Mouse (Mus musculus) A20 (cell line): ENCODE measurements around the gene Epha2.
A peak's percentile ranks its signal among the peaks of the same experiment; 100 is the strongest.

ENCODE experiments used
- DNase-seq: peaks from one replicate; pipeline ENCODE4 v3.0.0-alpha.2; 2011; ENCODE audit warnings: low read depth, low spot score

The Epha2 gene

DNA sequence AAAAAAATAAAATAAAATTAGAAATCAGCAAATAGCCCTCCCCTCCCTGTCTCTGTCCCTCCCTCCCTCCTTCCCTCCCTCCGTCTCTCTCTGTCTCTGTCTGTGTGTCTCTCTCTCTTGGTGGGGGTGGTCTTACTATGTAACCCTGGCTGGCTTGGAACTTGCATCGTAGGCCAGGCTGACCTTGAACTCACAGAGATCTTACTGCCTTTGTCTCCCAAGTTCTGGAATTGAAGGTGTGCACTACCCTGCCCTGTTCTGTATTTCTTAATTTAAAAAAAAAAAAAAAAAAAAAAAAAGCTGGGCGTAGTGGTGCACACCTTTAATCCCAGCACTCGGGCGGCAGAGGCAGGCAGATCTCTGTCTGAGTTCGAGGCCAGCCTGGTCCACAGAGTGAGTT, 21.3 kb upstream of the Epha2 start:
- DNase-seq: no peak

DNA sequence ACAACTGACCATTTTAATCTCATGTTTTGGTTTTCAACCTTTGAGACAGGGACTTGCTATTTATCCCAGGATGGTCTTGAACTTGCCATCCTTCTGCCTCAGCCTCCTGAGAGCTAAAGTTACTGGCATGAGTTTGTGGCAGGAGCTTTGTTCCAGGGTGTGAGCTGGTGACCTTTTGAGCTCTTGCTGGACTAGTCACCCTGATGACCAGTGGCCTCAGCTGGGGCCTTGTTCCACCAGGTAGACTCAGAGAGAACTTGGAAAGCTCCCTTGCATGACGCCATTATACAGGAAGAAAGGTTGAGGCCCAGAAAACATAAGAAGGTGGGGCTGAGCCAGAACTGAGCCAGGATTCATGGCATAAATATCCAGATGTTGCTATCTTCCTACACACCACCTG, 20.6 kb upstream of the Epha2 start:
- no peak for DNase-seq

DNA sequence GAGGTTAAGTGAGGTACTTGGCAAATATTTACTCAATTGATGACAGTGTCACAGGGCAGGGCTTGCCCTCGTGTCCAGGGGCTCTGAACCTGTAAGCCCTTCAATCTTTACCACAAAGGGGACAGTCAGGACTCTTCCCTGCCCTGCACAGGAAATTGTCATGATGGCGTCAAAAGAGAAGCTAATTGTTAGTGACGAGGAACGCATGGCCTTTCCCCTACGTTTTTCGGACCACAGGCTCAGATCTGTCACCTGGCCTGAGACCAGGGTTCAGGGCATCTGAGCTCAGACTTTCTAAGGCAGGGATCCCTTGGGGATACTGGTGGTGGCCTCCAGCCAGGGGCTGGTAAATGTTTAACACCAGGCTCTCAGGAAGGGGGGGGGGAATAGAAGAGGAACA, 19.9 kb upstream of the Epha2 start:
- no peak for DNase-seq

DNA sequence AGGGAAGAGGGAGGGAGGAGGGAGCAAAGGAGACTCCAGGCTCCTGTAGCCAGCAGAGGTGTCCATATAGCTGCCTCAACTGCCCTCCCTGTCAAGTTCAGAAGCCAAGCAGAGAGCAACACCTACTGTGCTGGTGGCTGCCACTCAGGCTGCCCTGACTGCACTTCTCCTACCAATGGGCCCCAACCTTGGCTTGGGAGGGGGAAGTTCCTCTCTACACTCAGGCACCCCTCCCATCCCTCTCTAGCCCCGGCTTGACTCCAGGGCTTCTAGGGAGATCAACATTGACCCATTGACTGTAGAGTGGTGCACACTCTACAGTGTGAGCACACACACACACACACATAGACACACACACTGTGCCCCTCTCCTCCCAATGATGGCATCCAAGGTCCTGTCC, 19.5 kb upstream of the Epha2 start:
- DNase-seq: no peak

DNA sequence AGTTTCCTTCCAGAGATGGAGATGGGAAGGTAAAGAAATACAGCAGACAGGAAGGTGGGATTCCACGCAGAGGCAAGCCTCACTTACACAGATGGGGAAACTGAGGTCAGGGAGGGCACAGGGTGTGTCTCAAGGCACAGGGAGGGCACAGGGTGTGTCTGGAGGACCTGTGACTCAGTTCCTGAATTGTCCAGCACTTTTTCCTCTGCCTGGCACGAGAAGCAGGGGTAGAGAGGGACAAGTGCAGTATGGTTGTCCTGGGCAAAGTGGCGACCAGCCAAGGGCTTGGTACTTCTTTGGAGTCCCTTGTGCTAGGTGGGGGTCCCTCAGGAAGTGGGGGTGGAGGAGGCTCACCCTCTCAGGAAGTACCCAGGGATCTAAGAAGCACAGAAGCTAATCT, 19.0 kb upstream of the Epha2 start:
- DNase-seq: no peak

DNA sequence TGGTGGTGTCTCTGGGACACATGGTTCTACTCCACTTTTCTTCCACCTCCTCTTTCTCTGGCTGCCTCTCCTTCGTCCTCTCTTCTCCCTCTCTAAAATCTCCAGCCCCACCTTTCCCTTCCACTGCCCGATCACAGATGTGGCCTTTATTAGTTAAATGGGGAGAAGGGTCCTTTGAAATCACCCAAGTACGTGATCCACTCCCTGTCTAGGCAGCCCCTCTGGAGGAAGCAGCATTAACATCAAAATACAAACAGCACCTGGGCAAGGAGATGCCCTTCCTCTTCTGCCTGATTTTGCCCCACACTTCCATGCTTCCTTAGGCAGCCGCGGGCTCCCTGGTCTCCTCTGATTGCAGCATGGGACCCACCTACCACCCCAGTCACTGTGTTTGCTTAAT, 18.4 kb upstream of the Epha2 start:
- no peak for DNase-seq

DNA sequence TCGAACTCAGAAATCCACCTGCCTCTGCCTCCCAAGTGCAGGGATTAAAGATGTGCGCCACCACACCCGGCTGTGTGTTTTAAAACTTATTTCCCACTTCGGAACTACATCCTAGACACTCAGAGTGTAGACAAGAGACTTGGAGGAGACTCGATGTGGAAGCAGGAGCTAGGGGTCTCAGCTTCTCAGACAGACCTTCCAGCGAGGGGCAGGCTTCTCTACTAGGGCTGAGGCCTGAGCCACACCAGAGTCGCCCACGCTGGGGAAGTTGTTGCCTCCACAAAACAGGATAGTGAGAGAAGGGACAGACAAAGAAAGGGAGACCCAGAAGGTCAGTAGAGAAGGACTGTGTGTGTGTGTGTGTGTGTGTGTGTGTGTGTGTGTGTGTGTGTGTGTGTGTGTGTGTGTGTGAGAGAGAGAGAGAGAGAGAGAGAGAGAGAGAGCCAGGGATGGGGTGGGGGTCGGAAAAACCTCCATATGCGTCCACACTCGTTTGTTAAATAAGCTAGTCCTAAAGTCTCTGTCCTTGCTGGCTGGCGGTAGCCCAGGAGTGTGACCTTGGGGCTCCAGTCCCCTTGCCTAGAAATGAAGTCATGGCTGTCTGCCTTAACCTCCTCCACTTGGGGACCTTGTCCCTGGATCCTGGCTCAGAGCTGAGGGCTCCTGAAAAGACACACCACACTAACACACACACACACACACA, 17.7 kb upstream of the Epha2 start:
- no peak for DNase-seq

DNA sequence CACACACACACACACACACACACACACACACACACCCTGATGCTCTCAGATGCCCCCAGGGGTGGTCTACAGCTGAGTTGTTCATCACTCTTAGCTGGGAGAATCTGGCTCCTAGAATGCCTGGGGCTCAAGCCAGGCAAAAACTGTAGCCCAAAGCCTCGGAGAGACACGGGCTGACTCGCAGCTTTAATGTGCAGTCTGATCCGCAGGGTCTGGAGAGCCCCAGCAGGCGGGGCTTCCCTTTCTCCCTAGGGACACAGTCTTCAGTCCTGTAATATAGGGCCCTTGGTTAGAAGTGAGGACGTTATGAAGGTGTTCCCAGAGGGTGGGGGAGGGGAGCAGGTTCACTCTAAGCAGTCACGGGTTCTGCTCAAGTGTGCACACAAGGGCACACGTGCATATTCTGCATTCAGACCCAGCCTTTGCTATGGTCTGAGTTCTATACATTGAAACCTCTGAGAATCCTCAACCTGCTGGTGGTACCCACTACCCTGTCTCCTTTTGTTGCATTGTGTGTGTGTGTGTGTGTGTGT, 17.1 kb upstream of the Epha2 start:
- no peak for DNase-seq

DNA sequence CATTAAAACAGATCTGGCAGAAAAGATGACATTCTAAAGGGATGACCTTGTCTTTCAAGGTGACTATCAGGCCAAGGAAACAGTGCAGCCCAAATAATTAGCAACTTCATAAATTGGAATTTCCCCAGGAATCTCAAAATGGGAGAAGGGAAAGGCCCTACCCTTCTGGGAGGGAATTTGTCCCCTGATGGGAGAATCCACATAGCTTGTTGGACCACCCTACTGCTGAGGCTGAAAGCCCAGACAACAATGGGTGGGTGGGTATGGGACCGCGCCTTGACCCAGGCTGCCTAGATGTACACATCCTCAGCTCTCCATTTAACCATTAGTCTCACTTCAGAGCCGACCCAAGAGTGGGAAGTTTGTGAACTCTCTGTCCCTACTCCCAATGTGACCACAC, 16.6 kb upstream of the Epha2 start:
- no peak for DNase-seq

DNA sequence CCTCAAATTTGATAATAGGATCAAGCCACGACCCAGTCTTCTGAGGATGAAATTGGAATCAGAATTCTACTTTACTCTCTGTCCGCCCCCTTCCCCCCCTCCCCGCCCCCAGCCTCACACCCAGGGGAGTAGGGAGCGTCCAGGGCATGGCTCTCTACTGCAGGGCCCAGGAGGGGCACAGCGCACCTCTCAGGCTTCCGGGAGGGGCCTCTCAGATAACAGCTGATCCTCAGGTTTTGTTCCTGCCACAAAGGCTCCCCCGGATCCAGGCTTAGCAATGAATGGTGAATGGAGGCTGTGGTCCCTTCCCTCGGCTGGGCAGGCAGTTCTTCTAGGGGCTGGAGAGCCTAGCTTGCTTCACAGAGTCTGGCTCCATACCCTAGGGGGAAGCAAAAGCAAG, 15.9 kb upstream of the Epha2 start:
- DNase-seq: no peak

DNA sequence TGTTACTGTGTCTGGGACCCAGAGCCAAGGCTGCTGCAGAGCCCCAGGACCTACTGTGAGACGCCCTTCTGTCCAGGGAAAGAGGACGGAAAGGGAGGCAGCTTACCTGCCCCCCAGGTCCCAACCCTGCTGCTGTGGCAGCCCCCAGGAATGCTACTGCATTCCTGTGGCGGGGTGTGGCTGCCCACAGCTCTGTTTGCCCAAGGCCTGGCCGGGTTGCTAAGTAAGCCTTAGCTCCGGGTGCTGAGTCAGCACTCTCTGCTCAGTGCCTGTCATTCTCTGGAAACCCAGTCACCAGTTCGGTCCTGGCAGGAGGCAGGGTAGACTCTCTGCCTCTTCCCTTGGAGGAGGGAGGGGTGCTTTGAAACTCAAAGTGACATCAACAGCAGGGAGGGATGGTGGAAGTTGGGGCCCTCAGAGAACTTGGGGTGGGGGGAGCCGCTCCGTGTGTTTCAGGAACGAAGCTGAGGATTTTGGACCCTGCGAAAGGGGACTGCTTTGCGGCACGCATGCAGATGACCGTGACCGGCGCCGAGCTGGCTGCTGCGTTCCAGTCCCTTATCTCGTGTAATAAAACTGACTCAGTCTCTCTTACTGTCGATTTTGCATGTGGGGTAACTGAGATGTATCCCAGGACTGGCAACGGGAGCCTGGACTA, 14.1 kb upstream of the Epha2 start:
- DNase-seq: no peak

DNA sequence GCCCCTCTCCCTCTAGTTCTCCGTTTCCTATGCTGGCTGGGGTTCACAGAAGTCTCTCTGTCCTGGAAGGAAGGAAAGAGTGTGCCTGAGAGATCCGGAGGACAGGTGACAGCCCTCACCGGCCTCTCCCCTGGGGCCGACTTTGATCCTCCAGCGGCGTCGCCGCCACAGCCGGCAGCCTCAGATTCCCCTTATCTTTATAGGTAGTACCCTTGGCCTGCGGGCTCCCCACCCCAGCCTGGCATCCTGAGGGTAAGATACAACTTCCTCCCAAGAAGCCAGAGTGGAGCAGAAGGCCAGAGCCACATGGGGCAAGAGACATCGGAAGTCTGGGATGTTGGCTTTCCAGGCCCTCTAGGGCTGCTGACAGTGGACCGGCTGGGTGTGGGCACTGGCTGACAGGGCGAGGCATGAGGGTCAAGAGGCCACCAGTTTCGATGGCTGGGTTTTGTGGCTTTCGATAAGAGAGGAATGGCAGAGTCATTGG, 13.5 kb upstream of the Epha2 start:
- no peak for DNase-seq

DNA sequence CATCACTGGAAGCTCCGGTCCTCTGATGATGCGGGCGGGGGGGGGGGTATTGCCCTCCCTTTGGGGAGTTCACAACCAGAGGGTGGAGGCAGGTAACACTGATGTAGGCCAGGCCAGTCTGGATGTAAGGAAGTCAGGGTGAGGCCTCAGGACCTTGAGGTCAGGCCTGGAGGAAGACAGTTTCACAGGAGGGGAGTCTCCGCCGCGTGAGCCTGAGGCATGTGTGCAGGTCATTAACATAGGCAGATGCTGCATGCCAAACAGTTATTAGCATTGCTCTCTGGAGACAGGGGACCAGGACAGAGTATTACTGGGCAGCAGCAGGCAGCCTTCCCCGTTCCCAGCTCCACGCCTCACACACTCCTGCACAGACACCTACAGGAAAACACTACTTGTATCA, 12.9 kb upstream of the Epha2 start:
- DNase-seq: no peak

DNA sequence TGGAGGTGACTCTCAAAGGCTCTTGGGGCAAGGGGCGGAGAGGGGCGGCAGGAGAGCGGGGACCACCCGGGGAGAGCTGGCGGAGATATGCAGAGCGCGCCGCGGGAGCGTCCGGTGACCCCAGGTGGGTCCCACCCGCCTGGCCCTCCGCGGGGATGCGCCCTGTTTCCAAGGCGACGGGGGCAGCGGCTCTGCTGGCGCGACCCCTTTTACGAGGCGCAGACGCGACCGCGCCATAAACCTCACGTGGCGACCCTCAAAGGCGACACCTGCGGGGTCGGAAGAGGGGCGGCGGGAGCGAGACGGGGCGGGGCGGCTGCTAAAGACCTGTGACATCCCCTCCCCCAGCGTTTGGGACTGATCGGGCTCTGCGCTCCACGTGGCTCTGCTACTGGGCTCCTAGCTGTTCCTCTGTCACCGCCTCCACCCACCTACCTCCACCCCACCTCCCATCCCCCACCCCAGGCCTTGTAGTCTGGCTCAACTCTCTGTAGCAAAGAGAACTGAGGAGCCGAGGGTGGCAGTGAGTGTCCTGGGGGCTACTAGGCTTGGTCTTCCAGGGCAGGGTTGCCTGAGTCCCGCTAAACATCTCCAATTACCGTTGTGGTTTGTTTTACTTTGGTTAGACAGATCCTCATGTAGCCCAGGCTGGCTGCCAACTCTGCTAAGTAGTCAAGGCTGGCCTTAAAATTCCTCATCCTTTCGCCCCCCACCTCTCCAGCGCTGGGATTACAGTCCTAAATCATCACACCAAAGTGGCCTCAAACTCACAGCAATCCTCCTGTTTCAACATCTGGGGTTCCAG, 9.3 kb upstream of the Epha2 start:
- no peak for DNase-seq

DNA sequence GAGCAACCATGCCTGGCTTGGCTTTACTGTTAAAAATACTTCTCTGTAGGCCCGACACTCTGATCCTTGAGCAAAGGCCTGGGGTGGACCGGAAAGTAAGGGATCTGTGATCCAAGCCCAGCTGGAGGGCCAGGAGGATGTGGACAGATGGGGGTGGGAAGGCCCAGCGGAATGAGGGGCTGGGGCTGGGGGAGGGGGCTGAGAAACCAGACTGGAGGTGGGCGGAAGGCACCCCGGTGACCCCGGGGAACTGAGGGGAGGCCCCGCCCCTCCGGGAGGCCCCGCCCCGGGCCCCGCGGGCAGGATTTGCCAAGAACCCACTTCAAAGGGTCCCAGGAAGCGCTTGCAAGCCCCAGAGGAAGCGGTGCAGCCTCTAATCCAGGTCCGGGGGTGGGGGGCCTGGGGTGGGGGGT, 5.3 kb upstream of the Epha2 start:
- DNase-seq: no peak

DNA sequence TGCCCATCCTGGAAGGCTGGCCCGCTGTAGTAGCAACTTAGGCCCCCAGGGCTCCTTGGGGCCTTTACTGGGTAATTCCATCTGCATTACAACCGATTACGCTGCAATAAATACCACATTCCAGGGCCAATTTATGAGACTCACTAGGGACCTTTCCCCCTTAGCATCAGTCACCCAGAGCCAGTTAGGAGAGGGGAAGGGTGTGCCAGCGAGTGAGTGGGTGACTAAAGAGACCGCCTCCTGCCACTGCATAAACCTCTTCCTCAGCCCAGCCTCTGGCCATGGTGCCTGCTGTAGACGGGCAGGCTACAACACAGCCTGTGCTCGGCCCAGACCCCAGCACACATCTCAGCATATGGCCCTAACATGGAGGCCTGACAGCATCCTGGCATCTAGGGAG, 3.1 kb upstream of the Epha2 start:
- DNase-seq: no peak

DNA sequence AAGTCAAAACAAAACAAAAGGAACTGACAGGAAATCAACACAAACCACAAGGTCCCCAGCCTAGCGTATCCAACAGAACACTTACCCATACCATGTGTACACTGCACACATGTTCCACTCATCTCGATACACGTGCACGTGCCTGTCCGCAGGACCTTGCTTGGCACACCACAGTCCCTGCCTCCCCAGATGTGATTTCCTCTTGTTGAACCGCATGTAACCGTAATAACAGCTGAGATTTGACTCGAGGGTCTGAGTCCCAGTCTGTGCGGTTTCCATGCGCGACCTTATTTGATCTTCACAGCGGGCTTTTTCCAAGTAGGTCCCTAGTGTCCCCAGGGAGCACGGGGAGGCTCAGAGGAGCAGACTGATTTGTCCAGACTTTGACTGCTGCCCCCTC, 1.7 kb upstream of the Epha2 start:
- peak; percentile 47 for DNase-seq

DNA sequence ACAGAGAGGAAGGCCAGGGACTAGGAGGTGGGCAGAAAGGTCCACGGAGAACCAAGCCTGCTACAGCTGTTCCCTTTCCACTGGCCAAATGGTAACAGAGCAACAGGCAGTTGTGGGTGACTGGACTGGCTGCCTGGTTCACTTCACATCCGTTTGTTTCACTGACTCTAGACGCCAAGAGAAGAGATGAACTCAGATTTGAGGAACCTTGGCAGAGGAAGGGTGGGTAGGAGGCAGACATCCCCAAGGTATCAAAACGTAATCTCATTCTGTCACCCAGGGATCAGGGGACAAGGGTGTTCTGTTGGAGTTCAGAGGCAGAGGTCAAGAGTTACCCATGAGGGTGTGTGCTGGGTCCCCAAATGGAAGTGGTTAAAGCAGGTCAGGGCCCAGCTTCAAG, 844 bp upstream of the Epha2 start:
- no peak for DNase-seq

DNA sequence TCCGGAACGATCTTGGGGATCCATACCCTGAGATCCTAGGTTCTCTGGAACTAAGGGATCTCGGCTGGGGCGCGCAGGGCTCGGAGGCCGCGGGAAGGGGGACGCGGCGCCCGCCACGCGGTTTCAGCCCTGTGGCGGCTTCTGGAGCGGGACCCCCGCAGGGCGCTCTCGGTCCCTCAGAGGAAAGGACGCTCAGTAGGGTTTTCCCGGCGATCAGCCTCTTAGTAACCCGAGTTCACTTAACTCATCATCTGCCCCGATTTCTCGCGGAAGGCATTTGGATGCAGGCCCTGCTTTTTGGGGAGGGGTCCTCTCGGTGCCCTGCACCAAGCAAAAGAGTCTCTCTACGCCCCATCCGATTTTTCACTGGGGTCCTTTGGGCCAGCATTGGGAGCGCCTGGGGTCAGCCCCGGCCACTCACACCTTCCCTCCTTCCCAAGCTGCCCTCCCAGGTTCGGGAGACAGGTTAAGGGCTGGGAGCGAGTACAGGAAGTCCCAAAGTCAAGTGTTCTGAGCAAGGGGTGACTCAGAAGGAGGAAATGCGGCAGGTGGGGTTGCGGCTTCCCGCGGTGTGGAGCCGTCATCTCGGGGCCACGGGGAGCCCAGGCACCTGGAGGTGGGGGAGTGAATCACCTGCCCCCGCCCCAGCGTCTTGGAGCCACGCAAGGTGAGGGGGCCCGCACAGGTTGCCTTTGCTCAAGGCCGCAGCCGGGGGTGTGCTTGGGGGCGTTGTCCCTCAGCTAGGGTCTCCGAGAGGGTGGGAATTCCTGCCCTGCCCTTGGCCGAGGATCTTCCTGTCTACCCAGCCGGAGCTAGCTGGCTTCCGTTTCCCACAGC, 769 bp downstream of the Epha2 start:
- no peak for DNase-seq

DNA sequence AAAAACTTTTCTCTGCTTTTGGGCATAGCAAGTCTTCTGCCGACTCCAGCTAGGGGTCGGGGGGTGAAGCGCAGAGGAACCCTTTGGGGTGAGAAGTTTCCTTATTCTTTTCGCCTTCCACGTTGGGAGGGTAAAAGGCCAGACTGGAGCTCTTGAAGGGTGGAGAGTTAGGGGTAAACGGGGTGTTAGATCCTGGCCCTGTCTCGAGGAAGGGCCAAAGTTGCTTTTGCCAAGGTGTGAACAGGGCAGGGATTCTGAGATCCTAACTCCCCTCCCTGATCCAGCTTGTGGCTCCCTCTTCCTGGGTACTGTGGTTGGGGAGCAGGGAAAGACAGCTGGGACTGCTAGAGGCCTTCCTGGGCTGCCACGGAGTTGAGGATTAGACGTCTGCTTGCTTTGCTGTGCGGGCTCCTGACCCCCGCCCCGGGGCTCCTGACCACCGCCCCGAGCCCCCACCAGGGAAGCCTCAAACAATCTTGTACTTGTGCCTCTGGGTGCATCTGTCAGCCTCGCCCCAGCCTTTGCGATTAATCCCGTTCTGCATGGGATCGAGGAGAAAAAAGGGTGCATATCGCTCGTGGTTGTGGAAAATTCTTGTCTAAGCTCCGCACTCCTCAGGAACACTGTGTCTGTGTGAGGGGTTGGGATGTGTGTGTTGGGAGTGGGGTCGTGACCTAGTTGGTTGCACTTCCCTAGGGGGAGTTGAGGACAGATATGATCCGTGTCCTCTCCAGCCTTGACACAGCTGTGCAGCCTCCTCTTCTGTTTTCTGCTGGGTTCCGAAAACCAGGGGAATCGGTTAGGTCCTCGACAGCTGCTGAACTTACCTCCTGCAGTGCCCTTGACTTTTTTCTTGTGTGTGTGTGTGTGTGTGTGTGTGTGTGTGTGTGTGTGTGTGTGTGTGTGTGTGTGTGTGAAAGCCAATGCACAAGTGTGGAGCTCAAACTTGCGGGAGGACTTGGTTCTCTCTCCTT, 1.7 kb downstream of the Epha2 start:
- DNase-seq: no peak
